Mouse (Mus musculus) 416B (cell line): Measurements from ENCODE around the gene Erp27.

ENCODE experiments used
- DNase-seq: peaks from one replicate; pipeline ENCODE4 v3.0.0; 2011; ENCODE audit warnings: low read depth

Gene Erp27

GRCm38 (mm10) chr6:136922080-136922479, at the start of gene Erp27:
TSS of gene Erp27 (minus strand) at chr6:136922180.
- no peak for DNase-seq

DNA sequence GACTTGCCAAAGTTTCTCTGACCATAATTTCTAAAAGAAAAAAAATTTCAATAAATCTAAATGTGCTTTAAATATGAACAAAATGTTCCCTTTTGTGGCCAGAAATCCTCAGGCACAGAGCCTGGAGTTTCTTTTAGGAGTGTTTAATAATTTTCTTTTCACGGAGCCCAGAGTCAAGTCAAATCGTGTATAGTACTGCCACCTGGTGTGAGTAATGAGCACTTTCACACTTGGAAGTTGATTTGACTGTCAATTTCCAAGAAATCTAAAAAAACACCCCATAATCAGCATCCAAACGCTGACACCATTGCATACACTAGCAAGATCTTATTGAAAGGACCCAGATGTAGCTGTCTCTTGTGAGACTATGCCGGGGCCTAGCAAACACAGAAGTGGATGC, 46.9 kb upstream of the Erp27 start:
- DNase-seq, result peak; percentile 79

GRCm38 (mm10) chr6:136967466-136967865, 45.5 kb upstream of the Erp27 start:
- DNase-seq, result peak; percentile 83

DNA sequence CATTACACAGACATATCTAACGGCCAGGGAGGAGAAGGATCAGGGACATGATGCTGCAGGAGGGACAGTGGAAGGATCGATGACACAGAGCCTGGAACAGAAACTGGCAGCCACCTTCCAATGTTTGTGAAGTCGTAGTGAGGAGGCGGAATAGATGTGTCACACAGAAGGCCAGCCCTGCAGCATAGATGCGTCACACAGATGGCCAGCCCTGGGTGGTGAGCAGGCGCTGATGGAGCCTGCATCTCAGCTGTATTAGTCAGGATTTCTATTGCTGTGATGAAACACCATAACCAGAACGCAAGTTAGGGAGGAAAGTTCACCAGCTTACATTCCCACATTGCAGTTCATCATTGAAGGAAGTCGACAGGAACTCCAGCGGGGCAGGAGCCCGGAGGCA, 43.9 kb upstream of the Erp27 start:
- peak; percentile 68 for DNase-seq

GRCm38 (mm10) chr6:136964609-136965510, 42.9 kb upstream of the Erp27 start:
- DNase-seq, result peak; percentile 90

GRCm38 (mm10) chr6:136962957-136963356, 41.0 kb upstream of the Erp27 start:
- DNase-seq, result no peak

DNA sequence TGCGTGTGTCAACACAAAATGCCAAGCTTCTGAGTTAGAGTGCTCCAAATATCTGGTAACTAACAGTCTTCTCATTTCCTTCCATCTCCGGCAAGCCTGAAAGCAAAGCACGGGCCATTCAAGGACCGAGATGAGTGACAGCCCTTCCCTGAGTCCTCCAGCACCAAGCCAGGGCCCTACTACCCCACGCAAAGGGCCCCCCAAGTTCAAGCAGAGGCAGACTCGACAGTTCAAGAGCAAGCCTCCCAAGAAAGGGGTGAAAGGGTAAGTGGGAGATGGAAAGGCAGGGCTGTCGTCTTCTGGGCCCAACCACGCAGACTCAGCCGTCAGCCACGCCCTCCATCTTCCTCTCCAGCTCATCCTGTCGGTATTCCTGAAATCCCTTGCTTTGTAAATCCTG, 37.2 kb upstream of the Erp27 start:
- no peak for DNase-seq

- no peak for DNase-seq
These were observed 35.1 kb upstream of the Erp27 start for GRCm38 (mm10) chr6:136957062-136957461.

- no peak for DNase-seq
These were observed 33.3 kb upstream of the Erp27 start for GRCm38 (mm10) chr6:136955240-136955639.

DNA sequence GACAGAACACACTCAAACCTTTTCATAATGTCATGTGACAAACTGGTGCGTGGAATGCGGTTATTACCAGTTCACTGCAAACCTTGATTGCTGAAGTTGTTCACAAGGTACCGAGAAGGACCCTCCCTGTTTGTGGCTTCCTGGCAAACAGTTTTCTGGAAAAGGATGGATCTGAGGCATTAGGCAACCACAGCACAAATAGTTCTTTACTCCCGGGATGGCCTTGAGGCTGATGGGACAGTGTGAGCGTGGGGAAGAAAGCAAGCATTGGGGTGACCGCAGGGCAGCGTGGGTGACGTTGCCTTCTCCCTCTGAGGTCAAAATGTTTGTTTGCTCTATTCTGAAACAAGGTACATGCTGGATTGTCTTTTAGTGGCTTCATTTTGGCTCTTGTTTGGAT, 32.7 kb upstream of the Erp27 start:
- no peak for DNase-seq

- no peak for DNase-seq
These were observed 32.2 kb upstream of the Erp27 start for GRCm38 (mm10) chr6:136954192-136954591.

GRCm38 (mm10) chr6:136952930-136953329, 30.9 kb upstream of the Erp27 start:
- DNase-seq, result no peak

GRCm38 (mm10) chr6:136950171-136950570, 28.2 kb upstream of the Erp27 start:
- DNase-seq, result no peak

- DNase-seq, result no peak
These were observed 25.7 kb upstream of the Erp27 start for GRCm38 (mm10) chr6:136947716-136948115.

GRCm38 (mm10) chr6:136946943-136947342, 25.0 kb upstream of the Erp27 start:
- no peak for DNase-seq

DNA sequence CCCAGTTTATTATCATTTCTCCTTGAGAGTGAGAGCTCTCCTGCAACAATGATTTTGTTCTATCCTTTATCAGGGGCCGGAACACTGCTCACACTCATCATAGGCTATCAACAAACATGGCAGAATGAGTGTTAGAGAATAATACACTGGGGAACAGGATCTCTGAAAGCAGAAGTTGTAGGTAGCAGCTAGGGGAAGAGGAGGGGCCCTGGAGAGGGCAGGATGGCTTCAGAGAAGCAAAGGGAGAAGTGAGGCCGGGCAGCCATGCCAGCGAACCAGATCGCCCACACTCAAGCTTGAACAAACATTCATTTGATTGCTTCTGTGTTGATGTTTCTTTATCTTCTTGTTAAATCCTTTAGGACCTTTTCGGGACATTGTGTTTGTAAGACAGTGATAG, 24.3 kb upstream of the Erp27 start:
- DNase-seq, result no peak

GRCm38 (mm10) chr6:136944511-136944910, 22.5 kb upstream of the Erp27 start:
- no peak for DNase-seq

GRCm38 (mm10) chr6:136943392-136943791, 21.4 kb upstream of the Erp27 start:
- peak; percentile 77 for DNase-seq

- DNase-seq, result no peak
These were observed 20.3 kb upstream of the Erp27 start for GRCm38 (mm10) chr6:136942280-136942679.

DNA sequence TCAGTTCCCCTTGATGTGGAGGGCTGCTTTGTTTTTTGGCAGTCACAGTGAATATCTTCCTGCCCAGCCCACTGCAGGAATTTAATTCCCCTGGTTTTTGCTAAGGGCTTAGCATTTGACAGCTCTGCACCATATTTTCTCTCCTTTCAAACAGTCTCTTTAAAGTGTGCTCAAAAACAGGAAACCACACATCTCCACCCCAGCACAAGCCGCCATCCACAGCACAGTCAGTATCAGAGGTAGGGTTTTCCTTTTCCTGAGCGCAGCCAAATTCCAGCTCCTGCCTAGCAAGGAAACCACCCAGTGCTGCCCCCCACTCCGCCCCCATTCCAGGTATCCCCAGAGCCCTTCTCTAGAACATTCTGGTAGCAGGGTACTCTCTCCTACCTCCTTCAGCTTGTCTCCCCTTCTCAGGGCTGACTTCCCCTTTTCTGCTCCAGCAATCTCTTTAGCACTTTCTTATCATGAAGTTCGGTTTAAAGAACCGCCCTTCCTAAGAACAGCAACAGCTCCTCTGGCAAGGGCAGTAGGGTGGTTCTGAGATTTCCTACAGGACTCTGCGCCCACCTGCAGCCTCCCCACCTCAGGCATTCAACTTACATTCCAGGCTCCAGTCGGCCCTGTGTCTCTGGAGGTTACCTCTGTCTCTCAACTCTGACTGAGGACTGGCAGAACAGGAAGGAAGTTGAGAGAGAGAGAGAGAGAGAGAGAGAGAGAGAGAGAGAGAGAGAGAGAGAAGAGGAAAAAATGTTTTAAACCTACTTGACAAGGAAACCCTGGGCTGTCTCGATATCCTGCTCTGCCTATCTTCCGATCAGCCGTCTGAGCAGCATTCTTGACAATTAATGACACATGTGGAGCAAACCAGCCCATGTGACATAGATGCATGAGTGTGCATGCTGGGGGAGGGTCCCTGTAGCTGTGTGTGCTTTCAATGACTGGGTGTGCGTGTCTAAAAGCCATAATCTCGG, 19.4 kb upstream of the Erp27 start, which contains the start of gene Arhgdib:
TSS of gene Arhgdib (minus strand) at position 849 of the 971 bp plus-strand sequence.
- DNase-seq, result peak; percentile 90

DNA sequence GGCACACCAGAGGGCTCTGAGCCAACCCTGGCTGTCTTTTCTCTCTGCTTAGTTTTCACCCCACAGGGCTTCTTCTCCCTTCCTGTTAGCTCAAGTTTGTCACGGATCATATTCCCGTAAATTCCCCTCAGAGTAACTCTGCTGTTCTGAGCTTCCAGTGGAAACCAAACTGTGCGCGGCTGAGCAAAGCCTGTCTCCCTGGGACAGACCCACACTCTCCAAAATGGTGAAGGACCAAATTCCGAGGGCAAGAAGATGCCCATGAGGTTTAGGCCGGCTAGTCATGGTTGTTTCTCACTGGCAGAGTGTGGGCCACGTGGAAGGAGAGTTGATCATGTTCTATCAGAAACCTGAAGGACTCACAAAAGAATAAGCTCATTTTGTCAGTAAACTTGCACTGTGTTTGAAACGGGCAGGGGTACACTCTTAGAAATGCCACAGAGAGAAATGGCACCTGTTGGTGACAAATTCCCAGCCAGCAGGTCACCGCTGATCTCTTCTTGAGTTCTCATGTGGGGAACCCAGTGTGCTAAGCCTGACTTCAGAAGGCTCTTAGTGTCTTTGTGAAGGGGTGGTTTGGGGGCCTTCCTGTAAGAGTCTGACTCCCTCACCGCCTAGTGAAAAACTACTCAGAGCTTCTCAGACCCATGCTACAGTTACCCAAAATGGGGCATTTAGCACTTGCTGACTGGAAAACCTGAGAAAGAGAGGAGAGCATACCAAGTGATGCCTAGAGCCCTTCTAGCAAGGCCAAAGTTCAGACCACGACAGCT, 18.4 kb upstream of the Erp27 start:
- peak; percentile 81 for DNase-seq
